Mouse (Mus musculus): Measurements from ENCODE around the gene Cachd1.

Gene Cachd1

GRCm38 (mm10) chr4:100920413-100920812, 143.9 kb downstream of the Cachd1 start:
- DNase-seq (ENCODE audit: extremely low spot score, low spot score): no peak

DNA sequence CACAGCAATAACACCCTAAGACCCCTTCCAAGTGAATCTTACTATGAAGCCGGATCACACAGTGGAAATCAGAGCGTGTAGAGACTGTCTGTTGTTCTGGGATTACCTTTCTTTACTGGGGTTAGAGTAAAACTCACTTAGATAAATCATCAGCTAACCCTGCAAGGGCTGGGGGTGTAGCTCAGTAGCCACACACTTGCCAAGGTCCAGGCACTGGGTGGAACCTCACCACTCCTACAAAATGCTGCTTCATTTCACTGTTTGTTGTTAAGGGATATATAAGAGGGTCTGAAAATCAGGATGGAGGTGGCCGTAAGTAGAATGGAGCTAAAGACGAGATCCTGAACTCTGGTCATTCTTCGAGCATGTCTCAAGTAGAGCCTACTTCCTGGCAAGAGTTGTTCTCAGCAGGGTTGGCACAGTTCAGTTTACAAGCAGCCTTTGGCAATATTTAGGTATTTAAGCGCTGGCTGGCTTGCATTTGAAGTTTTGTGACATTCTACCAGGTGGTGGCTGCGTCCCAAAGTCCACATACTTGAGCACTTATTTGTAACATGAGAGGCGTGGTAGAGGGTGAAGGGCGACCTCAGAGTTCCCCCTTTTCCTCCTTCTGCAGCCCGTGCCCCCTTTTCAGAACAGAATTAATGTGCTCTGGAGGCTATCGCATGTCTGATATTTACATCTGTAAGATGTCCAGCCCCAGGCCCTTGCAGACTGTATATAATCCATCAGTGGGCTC, 146.5 kb downstream of the Cachd1 start:
- DNase-seq (ENCODE audit: extremely low spot score, low spot score): no peak

GRCm38 (mm10) chr4:100923598-100923997, 147.1 kb downstream of the Cachd1 start:
- DNase-seq (ENCODE audit: extremely low spot score, low spot score): no peak

DNA sequence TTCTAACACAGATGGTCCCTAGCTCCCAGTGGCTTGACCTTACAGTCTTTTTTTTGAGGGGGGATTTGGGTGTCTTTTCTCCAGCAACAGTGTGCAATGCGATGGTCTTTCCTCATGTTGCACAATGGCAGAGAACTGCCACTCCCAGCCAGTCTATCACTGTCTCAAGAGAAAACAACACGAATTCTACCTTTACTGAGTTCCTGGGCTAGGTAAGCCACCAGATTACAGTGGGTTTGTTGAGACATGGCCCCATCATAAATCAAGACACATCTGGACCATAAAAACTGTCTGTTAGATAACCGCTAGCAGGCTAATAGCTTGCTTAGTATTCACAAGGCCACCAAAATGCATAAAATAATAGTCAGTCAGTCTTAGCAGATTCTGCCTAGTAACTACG, 147.8 kb downstream of the Cachd1 start:
- no peak for DNase-seq (ENCODE audit: extremely low spot score, low spot score)

DNA sequence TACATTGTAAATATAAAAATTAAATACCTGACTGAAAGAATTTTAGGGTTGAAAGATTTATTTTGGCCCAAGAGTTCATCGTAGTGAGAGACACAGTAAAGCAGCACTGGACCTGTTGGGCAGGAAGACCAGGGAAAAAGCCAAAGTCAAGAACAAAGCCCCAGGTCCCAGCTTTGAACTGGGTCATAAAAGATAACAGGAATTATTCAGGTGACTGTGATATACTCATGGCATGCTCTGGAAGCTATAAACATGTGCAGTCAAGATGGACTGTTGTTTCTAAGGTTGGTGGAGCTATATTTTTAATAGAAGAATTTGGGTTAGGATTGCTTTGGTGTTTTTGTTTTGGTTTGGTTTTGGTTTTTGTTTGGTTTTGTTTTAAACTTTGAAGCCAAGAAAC, 148.7 kb downstream of the Cachd1 start:
- no peak for DNase-seq (ENCODE audit: extremely low spot score, low spot score)

DNA sequence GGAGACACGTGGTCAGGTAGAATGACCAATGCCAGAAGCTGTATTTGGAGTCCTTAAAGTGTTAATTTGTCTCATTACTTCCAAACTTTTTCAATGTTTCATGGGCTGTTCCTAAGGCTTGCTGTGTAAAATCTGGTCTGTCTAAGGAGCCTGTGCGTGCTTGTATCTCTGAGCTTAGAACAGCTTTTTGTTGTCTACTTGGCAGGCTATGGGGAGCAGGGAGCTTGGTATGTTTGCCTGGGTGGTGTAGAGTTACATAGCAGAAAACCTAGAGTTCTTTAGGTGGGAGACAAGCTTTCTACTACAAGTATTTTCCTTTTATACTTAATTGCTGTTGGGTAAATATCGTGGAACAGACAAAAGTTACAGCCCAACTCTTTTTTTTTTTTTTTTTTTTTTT, 150.1 kb downstream of the Cachd1 start:
- no peak for DNase-seq (ENCODE audit: extremely low spot score, low spot score)

- no peak for DNase-seq (ENCODE audit: extremely low spot score, low spot score)
Observed at GRCm38 (mm10) chr4:100927059-100927458, 150.6 kb downstream of the Cachd1 start.

DNA sequence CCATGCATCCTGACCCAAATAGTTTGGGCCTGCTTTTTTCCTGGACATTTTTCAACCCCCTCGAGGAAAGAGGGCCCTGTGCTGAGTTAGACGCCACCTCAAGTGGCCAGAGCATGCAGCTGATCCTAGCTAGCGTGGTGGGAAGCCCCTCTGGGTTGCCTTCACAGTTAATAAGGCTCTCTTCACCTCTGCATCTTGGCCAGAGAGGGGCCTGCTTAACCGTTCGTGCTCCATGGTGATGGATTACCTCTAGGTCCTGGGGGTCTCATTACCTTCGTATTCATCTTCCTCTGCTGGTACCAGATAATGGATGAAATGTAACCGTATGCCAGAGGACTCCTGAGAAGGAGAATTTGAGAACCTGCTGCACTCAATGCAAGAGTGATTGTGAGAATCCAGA, 167.2 kb downstream of the Cachd1 start:
- no peak for DNase-seq (ENCODE audit: extremely low spot score, low spot score)

- no peak for DNase-seq (ENCODE audit: extremely low spot score, low spot score)
Observed at GRCm38 (mm10) chr4:100944276-100944675, 167.8 kb downstream of the Cachd1 start.

DNA sequence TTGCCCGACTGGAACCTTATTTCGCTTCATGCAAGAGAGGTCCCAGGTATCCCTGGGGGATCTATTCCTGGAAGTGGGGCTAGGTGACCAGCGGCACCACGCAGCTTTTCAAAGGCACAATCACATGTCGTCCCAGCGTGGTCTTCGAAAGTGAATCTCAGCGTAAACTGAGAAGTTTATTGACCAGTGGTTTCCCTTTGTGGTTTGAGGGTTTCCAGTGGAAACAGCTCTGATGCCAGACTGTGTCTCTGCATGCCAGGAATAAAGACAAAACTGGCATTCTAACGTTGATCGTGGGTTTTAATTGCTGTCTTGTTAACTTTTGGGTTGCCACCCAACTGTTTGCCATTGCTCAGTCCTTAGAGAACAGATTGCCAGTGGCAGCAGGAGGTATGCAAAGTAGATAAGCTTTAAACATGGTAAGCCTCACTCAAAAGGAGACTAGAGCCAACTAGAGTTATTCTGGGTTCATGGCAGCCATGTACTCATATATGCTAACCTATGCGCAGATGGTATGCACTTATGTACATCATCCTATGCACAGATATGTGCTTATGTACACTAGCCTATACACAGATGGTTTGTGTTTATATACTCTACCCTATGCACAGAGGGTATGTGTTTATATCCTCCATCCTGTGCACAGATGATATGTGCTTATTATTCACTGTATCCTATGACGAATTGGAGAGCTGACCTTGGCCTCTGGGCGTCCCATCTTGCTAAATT, 168.9 kb downstream of the Cachd1 start:
- DNase-seq (ENCODE audit: extremely low spot score, low spot score): no peak

GRCm38 (mm10) chr4:100948494-100949425, 172.3 kb downstream of the Cachd1 start:
- no peak for DNase-seq (ENCODE audit: extremely low spot score, low spot score)

GRCm38 (mm10) chr4:100950316-100950715, 173.8 kb downstream of the Cachd1 start:
- no peak for DNase-seq (ENCODE audit: extremely low spot score, low spot score)

DNA sequence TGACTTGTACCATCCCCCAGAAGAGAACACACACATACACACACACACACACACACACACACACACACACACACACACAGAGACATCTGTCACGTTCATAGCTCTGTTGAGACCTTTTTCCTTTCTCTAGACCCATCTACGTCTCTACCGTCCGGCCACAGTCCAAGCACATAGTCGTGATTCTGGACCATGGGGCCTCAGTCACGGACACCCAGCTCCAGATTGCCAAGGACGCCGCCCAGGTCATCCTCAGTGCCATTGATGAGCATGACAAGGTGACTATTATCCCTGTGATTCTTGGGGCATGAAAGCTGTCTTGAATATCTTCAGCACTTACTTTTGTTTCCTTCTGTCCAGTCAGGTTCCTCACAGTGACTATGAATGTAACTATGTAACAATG, 175.4 kb downstream of the Cachd1 start:
- DNase-seq (ENCODE audit: extremely low spot score, low spot score): no peak

- DNase-seq (ENCODE audit: extremely low spot score, low spot score): no peak
Observed at GRCm38 (mm10) chr4:100963341-100963740, 186.9 kb downstream of the Cachd1 start.

DNA sequence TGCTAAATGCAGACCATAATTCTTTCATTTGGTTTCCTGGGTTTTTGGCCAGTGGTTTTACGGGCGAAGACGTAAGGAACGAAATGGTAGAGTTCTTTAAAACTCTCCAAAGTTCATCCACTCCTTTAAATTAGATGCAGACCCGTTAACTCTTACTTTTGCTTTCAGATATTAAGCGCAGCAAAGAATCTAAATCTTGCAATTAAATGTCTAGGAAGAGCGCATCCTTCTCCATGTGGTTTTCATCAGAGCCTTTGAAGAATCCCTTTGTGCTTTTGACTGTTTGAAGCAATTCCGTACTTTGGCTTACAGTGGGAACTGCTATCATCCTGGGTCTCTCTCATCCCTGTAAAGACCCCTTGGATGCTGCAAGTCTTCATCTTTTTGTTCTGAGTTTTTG, 187.3 kb downstream of the Cachd1 start:
- DNase-seq (ENCODE audit: extremely low spot score, low spot score): no peak

DNA sequence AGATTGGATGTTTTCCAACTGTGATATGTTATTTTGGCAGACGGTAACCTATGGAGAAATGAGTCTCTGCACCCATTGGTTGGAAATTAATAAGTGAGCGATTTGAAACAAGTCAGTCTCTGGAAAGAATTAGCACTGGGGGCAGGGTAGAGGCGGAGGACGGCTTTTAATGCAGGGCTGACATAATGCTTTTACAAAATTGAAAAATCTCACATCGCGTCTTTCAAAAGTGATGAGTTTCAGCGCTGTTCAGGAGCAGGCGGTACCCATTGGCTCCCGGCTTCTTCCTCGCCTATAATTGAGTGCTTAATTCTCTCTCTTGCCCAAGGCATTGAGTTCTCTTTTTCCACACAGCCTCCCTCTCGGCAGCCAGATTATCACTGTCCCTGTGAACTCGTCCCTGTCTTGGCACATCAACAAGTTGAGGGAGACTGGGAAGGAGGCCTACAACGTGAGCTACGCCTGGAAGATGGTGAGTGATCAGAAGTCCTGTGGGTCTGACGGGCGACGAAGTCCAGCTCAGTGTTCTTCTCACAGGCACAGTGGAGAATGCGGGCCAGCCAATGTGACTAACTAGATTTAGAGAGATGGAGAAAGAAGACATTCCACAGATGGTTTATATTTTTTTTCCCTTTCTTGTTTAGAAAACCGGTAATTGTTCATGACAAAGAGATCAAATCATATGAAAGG, 191.4 kb downstream of the Cachd1 start:
- DNase-seq (ENCODE audit: extremely low spot score, low spot score): no peak

DNA sequence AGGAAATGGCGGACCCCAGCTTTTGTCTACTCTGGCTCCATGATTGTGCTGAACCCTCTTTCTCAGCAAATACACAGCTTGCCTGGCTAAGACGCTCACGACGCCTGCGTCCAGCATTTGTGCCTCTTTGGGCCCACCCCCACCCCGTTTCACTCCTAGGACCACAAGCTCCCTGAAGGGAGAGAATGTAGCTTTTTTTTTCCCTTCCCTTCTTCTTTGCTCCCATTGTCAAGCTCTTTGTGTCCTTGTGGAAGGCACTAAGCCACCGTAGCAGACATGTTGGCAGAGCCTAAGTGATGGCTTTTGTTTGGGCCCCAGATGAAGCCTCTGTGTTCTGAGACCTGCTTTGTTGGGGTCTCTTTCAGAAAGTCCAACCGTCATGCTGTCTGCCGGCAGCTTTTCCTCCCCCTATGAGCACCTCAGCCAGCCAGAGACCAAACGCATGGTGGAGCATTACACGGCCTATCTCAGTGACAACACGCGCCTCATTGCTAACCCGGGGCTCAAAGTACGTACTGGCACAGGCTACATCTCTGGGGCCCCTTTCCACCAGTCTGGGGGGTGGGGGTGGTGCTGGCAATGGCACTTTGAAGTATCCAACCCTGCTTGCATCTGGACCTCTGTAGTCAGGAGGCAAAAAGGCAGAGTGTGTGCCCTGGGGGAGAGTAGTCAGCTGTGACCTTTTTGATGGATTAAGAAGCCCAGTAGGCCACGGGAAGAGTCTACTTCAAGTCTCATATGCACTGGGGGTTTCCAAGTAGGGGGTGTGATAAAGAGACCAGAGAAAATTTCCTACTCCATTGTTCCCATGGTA, 197.4 kb downstream of the Cachd1 start:
- DNase-seq (ENCODE audit: extremely low spot score, low spot score): peak; percentile 54

DNA sequence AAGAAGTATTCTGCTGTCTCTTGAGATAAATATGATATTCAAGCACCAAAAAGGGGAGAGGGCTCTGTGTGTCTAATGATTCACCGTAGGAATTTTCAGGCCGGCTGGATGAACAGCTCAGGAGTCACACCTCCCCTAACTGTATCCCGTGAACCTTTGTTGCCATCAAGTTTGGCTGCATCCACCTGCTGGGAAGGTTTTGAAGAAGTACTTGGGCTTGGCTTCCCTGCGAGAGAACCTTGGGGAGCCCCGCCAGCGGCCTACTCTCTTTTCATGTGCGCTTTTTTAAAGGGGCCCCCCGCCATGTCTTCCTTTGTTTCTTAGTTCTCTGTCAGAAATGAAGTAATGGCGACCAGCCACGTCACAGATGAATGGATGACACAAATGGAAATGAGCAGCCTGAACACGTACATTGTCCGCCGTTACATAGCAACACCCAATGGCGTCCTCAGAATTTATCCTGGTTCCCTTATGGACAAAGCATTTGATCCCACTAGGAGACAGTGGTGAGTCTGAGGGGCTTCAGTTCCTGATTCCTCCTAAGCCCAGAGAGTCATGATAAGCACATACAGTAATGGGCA, 198.1 kb downstream of the Cachd1 start:
- peak; percentile 54 for DNase-seq (ENCODE audit: extremely low spot score, low spot score)

GRCm38 (mm10) chr4:100977522-100977921, 201.0 kb downstream of the Cachd1 start:
- no peak for DNase-seq (ENCODE audit: extremely low spot score, low spot score)

- no peak for DNase-seq (ENCODE audit: extremely low spot score, low spot score)
Observed at GRCm38 (mm10) chr4:100987187-100987586, 210.7 kb downstream of the Cachd1 start.
